Mouse (Mus musculus) hindbrain, embryonic 14.5 days (tissue): ENCODE measurements around the gene Sertm1. TPM values are rescaled to one million over a fixed set of nuclear protein-coding genes. Genes with fewer than 3 reads are reported as not detected.

ENCODE experiments used
- ATAC-seq: fragments of 200-750 bp; cut with Nextera tagmentation; 2 replicates; pipeline ENCODE4 v1.8.0; 2017; ENCODE audit warnings: moderate number of reproducible peaks, mild to moderate bottlenecking, moderate TSS enrichment, moderate library complexity; ENCODE audit not compliant: low FRiP score
- DNase-seq: peaks from one replicate; pipeline ENCODE4 v3.0.0-alpha.2; 2015; ENCODE audit warnings: low spot score
- H3K27ac ChIP-seq: fragments of 300-500 bp; sonication (generic); 2 replicates; pipeline ENCODE4 v1.5.1; 2014; ENCODE audit warnings: mild to moderate bottlenecking, moderate library complexity
- H3K27me3 ChIP-seq: fragments of 300-500 bp; sonication (generic); 2 replicates; pipeline ENCODE4 v1.6.1; 2014; ENCODE audit warnings: mild to moderate bottlenecking, low read length, mixed read lengths; ENCODE audit not compliant: control insufficient read depth, insufficient read depth
- H3K36me3 ChIP-seq: fragments of 300-500 bp; sonication (generic); replicated peaks from 2 replicates; pipeline ENCODE4 v1.6.1; 2014; ENCODE audit not compliant: control insufficient read depth, insufficient read depth
- H3K4me1 ChIP-seq: fragments of 300-500 bp; sonication (generic); replicated peaks from 2 replicates; pipeline ENCODE4 v1.6.1; 2014; ENCODE audit warnings: antibody characterized with exemption, low read length, mixed read lengths; ENCODE audit not compliant: control insufficient read depth, insufficient read depth
- H3K4me2 ChIP-seq: fragments of 300-500 bp; sonication (generic); replicated peaks from 2 replicates; pipeline ENCODE4 v1.6.1; 2014; ENCODE audit warnings: mild to moderate bottlenecking, moderate library complexity
- H3K4me3 ChIP-seq: fragments of 300-500 bp; sonication (generic); replicated peaks from 2 replicates; pipeline ENCODE4 v1.5.1; 2014; ENCODE audit warnings: mild to moderate bottlenecking, low read length
- H3K9ac ChIP-seq: fragments of 300-500 bp; sonication (generic); 2 replicates; pipeline ENCODE4 v1.6.1; 2014
- H3K9me3 ChIP-seq: fragments of 300-500 bp; sonication (generic); 2 replicates; pipeline ENCODE4 v1.6.1; 2016; ENCODE audit warnings: low read length; ENCODE audit not compliant: control insufficient read depth
- whole genome bisulfite sequencing: fragments of 180-500 bp; shearing (Covaris S2); extraction: QIAGEN DNeasy Blood & Tissue Kit; methylation state at CpG from one replicate; pipeline ENCODE4 v1.1.7; 2014; 5-methylcytosine and 5-hydroxymethylcytosine counted together
- polyA plus RNA-seq: library from polyadenylated mRNA; unstranded; fragments of >200 nt; fragmentation: Nextera tagmentation; extraction: Ambion mirVana; gene quantifications from 2 replicates; pipeline ENCODE4 v1.2.1, GENCODE M21; 2014

Gene Sertm1
- polyA plus RNA-seq, 1 experiment from 2014 or later = 1.5 TPM

- Histone ChIP-seq H3K27me3 (no peaks in the 10 kb centered on the region), H3K4me2 (no peak overlapping the region), H3K27ac (no peak overlapping the region), H3K9me3 (no peaks in the 10 kb centered on the region), H3K9ac (no peak overlapping the region), H3K4me3 (no peak overlapping the region), H3K36me3 (no peaks in the 10 kb centered on the region; the same call in 1 of the 2 replicates), H3K4me1 (no peaks in the 10 kb centered on the region)
- 88% methylated on average over 1 of the region's 1 CpGs for WGBS
- DNase-seq = no peak
- no peak for ATAC-seq
Observed at GRCm38 (mm10) chr3:54894891-54895290, 20.8 kb downstream of the Sertm1 start.

DNA sequence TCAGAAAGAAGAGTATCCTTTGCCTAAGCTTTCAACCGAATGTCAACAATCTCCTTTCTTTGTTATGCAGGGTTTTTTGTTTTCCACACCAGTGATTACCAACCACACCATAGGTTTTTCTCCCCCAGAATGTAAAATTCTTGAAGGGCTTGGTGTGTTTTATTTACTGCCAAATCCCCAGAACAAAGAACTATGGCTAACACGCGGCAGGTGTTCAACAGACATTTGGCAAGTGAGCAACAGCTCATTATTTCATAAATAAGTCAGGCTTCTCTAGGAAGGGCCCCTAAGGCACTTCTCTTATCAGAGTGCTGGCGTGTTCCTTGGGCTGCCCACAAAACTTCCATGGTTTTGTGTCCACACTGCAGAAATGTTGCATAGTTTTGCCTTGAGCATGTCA, 23.5 kb downstream of the Sertm1 start:
- Histone ChIP-seq H3K9me3 (no peaks in the 10 kb centered on the region), H3K4me1 (no peaks in the 10 kb centered on the region), H3K27me3 (no peaks in the 10 kb centered on the region), H3K27ac (no peak overlapping the region), H3K9ac (no peak overlapping the region), H3K4me3 (no peak overlapping the region), H3K4me2 (no peak overlapping the region), H3K36me3 (no peaks in the 10 kb centered on the region)
- ATAC-seq (no peak), DNase-seq (no peak)
- 46% methylated on average over 4 of the region's 4 CpGs for WGBS

- 81% methylated on average over 2 of the region's 2 CpGs for WGBS
- DNase-seq (no peak), ATAC-seq (no peak)
- Histone ChIP-seq H3K9ac (no peak overlapping the region), H3K4me2 (no peak overlapping the region), H3K9me3 (no peaks in the 10 kb centered on the region), H3K4me1 (no peaks in the 10 kb centered on the region), H3K27me3 (no peaks in the 10 kb centered on the region), H3K4me3 (no peak overlapping the region), H3K27ac (no peak overlapping the region), H3K36me3 (no peaks in the 10 kb centered on the region)
Observed at GRCm38 (mm10) chr3:54886501-54886900, 29.2 kb downstream of the Sertm1 start.

Other genes with a start within 250 kb of the Sertm1 start
- 83.8 and 86.8 TPM in 2 replicates for gene Supt20, start 223.1 kb downstream of the Sertm1 start, polyA plus RNA-seq
- gene Gm21958, start 201.5 kb downstream of the Sertm1 start, polyA plus RNA-seq = not detected in 2 replicates
- gene Exosc8, start 180.5 kb downstream of the Sertm1 start, polyA plus RNA-seq = 71.6 and 82.1 TPM in 2 replicates
- gene Alg5, start 180.3 kb downstream of the Sertm1 start, polyA plus RNA-seq = 49.8 and 52.3 TPM in 2 replicates
- 0.83 and 1.0 TPM in 2 replicates for gene Smad9, start 160.3 kb downstream of the Sertm1 start, polyA plus RNA-seq
- 54.1 and 71.7 TPM in 2 replicates for gene Rfxap, start 108.1 kb downstream of the Sertm1 start, polyA plus RNA-seq
- gene Ccna1, start 139.6 kb upstream of the Sertm1 start, polyA plus RNA-seq = 1.5 and 1.7 TPM in 2 replicates
- 16.2 and 19.5 TPM in 2 replicates for gene Spg20, start 196.2 kb upstream of the Sertm1 start, polyA plus RNA-seq
- gene Ccdc169, start 221.5 kb upstream of the Sertm1 start, polyA plus RNA-seq = 0.30 TPM in 1 of 2 replicates, not detected in the other